20 mouse cellular contexts compared by ENCODE assay signal in the genomic region with DNA sequence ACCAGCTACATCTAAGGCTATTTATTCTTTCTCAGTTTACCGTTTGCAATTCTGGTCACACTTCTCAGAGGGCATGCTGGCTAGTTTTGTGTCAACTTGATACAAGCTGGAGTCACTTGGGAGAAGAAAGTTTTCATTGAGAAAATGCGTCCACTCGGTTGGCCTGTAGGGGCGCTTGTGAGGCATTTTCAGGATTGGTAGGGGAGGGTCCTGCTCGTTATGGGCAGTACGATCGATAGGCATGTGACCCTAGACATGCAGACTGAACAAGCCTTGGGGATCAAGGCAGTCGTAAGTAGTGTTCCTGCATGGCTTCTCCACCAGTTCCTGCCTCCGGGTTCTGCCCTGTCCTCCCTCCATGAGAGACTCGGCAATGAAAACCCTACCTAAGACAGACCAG.
DNase-seq lines count a peak whose midpoint lies in the region; TF ChIP-seq lines count a peak whose summit lies in the region.
"Had no signal": no experiment of that assay in that cellular context is flagged by ENCODE, and none has a peak within 500 bp of the region (broad histone marks: within the 10 kb centered on the region; RNA-seq: fewer than 3 reads in every experiment).

No protein-coding gene starts in this region.

- TF ChIP-seq POLR2A in ES-Bruce4 (IDR thresholded peaks at IDR 0.05; ENCODE audit: insufficient read depth, low read length), result no peak
- no peak for TF ChIP-seq POLR2A in heart, adult 2 months (IDR thresholded peaks at IDR 0.05; ENCODE audit: insufficient read depth, low read depth, low read length)

- H3K27ac ChIP-seq in left cerebral cortex, adult 2 months, result no peak overlapping the region
- H3K27ac ChIP-seq in ES-Bruce4 (ENCODE audit: insufficient read depth, low read length), result no peak overlapping the region
- no peak overlapping the region for H3K27ac ChIP-seq in heart, adult 2 months
- H3K27ac ChIP-seq: forebrain, embryonic 13.5 days; heart, embryonic 15.5 days; kidney, postnatal 0 days; limb, embryonic 10.5 days; liver, embryonic 13.5 days; neural tube, embryonic 12.5 days had no signal

- peak; percentile 7; the same call in 1 of the 2 replicates for TF ChIP-seq CTCF in left cerebral cortex, adult 2 months (IDR thresholded peaks at IDR 0.05)
- TF ChIP-seq CTCF in ES-Bruce4 (IDR thresholded peaks at IDR 0.05; ENCODE audit: low read depth, low read length), result peak; percentile 37
- no peak for TF ChIP-seq CTCF in heart, adult 2 months (IDR thresholded peaks at IDR 0.05)

- H3K4me1 ChIP-seq in ES-Bruce4 (ENCODE audit: control insufficient read depth, insufficient read depth, low read length), result no peaks in the 10 kb centered on the region
- no peaks in the 10 kb centered on the region for H3K4me1 ChIP-seq in heart, adult 2 months (ENCODE audit: control insufficient read depth, insufficient read depth, low read length)
- H3K4me1 ChIP-seq: forebrain, embryonic 13.5 days; heart, embryonic 15.5 days; limb, embryonic 10.5 days; liver, embryonic 13.5 days; neural tube, embryonic 12.5 days had no signal

- H3K9ac ChIP-seq in ES-Bruce4 (ENCODE audit: low read depth, poor library complexity, severe bottlenecking), result no peak overlapping the region
- H3K9ac ChIP-seq in heart, adult 2 months (ENCODE audit: low read depth, low read length), result no peak overlapping the region
- H3K9ac ChIP-seq: forebrain, embryonic 13.5 days; heart, embryonic 15.5 days; liver, embryonic 13.5 days; neural tube, embryonic 12.5 days had no signal

- no peaks in the 10 kb centered on the region for H3K36me3 ChIP-seq in ES-Bruce4 (ENCODE audit: control insufficient read depth, insufficient read depth, low read length, poor library complexity, severe bottlenecking)
- no peaks in the 10 kb centered on the region for H3K36me3 ChIP-seq in heart, adult 2 months (ENCODE audit: control insufficient read depth, insufficient read depth, low read length)
- H3K36me3 ChIP-seq: heart, embryonic 15.5 days; limb, embryonic 10.5 days; liver, embryonic 13.5 days; neural tube, embryonic 12.5 days had no signal

- no peak for TF ChIP-seq EP300 in ES-Bruce4 (IDR thresholded peaks at IDR 0.05; ENCODE audit: insufficient read depth, low read depth, low read length)
- TF ChIP-seq EP300 in heart, adult 2 months (IDR thresholded peaks at IDR 0.05; ENCODE audit: insufficient read depth, low read depth, low read length), result no peak

- no peak for DNase-seq in left cerebral cortex, adult 2 months (ENCODE audit: extremely low spot score in 1 of 2, low spot score in 2 of 2)
- no peak for DNase-seq in left cerebral cortex, adult 9 months (ENCODE audit: low spot score in 2 of 2)
- DNase-seq in A20 (ENCODE audit: low read depth, low spot score), result peak; percentile 27
- DNase-seq in ZHBTc4 (ENCODE audit: low read depth, low spot score), result peak; percentile 67
- no peak for DNase-seq in ovary, postnatal 36 days (ENCODE audit: low spot score)
- no peak for DNase-seq in embryo, embryonic 9.5 days (ENCODE audit: extremely low spot score)
- DNase-seq in heart, adult 2 months, result no peak
- DNase-seq: adrenal gland, postnatal 36 days; cerebellum, adult 8-10 months; gastrocnemius, postnatal 25 days; heart, postnatal 4 days; kidney, adult 18-20 months; liver, embryonic 13.5 days; right cerebral cortex, postnatal 14 days had no signal

- no peaks in the 10 kb centered on the region for H3K79me2 ChIP-seq in heart, adult 2 months (replicated peaks; ENCODE audit: control insufficient read depth, insufficient read depth, low read length)

- H3K4me3 ChIP-seq in left cerebral cortex, adult 2 months, result no peak overlapping the region
- no peak overlapping the region for H3K4me3 ChIP-seq in ES-Bruce4 (ENCODE audit: low read depth, low read length)
- H3K4me3 ChIP-seq in heart, adult 2 months, result no peak overlapping the region
- H3K4me3 ChIP-seq: forebrain, embryonic 13.5 days; heart, embryonic 15.5 days; limb, embryonic 10.5 days; liver, embryonic 13.5 days; neural tube, embryonic 12.5 days had no signal

- H3K9me3 ChIP-seq in ES-Bruce4 (replicated peaks; ENCODE audit: control insufficient read depth, insufficient read depth, low read length, poor library complexity, severe bottlenecking), result peaks cover 2% of the 10 kb centered on the region; the same call in 1 of the 2 replicates
- H3K9me3 ChIP-seq: heart, embryonic 15.5 days; limb, embryonic 10.5 days; liver, embryonic 13.5 days had no signal

- WGBS in heart, adult 2 months, result 80% methylated on average over 10 of the region's 10 CpGs

- intact Hi-C loops in left cerebral cortex, adult 2 months (cut with DNase I), result no loop called here
- intact Hi-C loops in heart, adult 2 months (cut with DNase I), result no loop called here

- no peaks in the 10 kb centered on the region for H3K27me3 ChIP-seq in ES-Bruce4 (ENCODE audit: control insufficient read depth, insufficient read depth, low read length, poor library complexity, severe bottlenecking)
- H3K27me3 ChIP-seq in heart, adult 2 months (ENCODE audit: control insufficient read depth, insufficient read depth, low read length), result no peaks in the 10 kb centered on the region
- H3K27me3 ChIP-seq: forebrain, embryonic 13.5 days; heart, embryonic 15.5 days; liver, embryonic 13.5 days had no signal

Comparison
In these comparisons a context has a peak if more than half of its experiments do, and no peak if none do; other contexts are left out.
1. DNase-seq: peak in A20 (single experiment) and ZHBTc4 (single experiment); none in left cerebral cortex, adult 2 months (0 of 2), left cerebral cortex, adult 9 months (0 of 2), ovary, postnatal 36 days (single experiment), embryo, embryonic 9.5 days (single experiment) and heart, adult 2 months (0 of 2).